Mouse (Mus musculus): ENCODE measurements around the gene Krt26.

GRCm38 (mm10) chr11:99321094-99321493 lies 16.7 kb downstream of the Krt26 start:
- TF ChIP-seq CTCF (IDR thresholded peaks at IDR 0.05; ENCODE audit: low read depth), result no peak
- no peak for TF ChIP-seq EP300 (IDR thresholded peaks at IDR 0.05; ENCODE audit: low read depth)
